Mouse (Mus musculus): Measurements from ENCODE around the gene Cep131. TPM values are rescaled to one million over a fixed set of nuclear protein-coding genes. Genes with fewer than 3 reads are reported as not detected.

Cep131 gene
- total RNA-seq, 2 experiments from 2014 or later, result 9.1 to 9.6 TPM

GRCm38 (mm10) chr11:120060634-120061033, 26.0 kb downstream of the Cep131 start:
- intact Hi-C loops (cut with DNase I), result loop anchor here (10.0 kb wide), 1 partner anchor 46 kb away; no protein-coding TSS in a partner anchor
- DNase-seq, result no peak

- intact Hi-C loops (cut with DNase I), result no loop called here
- DNase-seq, result no peak
Measured at GRCm38 (mm10) chr11:120055953-120056732, 30.5 kb downstream of the Cep131 start.

GRCm38 (mm10) chr11:120053846-120054245, 32.8 kb downstream of the Cep131 start:
- no peak for DNase-seq
- intact Hi-C loops (cut with DNase I), result no loop called here

- peak; percentile 43 to 48 for DNase-seq
- intact Hi-C loops (cut with DNase I), result no loop called here
Measured at GRCm38 (mm10) chr11:120052274-120052673, 34.4 kb downstream of the Cep131 start.

- intact Hi-C loops (cut with DNase I), result no loop called here
- no peak for DNase-seq
Measured at GRCm38 (mm10) chr11:120051124-120051811, 35.4 kb downstream of the Cep131 start.

GRCm38 (mm10) chr11:120049067-120049466, 37.6 kb downstream of the Cep131 start:
- intact Hi-C loops (cut with DNase I), result no loop called here
- no peak for DNase-seq

GRCm38 (mm10) chr11:120048252-120048556, 38.4 kb downstream of the Cep131 start:
- DNase-seq, result no peak
- intact Hi-C loops (cut with DNase I), result no loop called here

GRCm38 (mm10) chr11:120047531-120048251, 38.9 kb downstream of the Cep131 start:
- DNase-seq, result no peak
- intact Hi-C loops (cut with DNase I), result no loop called here

- peak; percentile 29 to 36 for DNase-seq
- intact Hi-C loops (cut with DNase I), result no loop called here
Measured at GRCm38 (mm10) chr11:120046553-120047191, 40.0 kb downstream of the Cep131 start, which contains the start of gene Aatk. Gene Aatk (minus strand): TSS chr11:120047167.

- intact Hi-C loops (cut with DNase I), result no loop called here
- DNase-seq, result peak; percentile 43 to 44
Measured at GRCm38 (mm10) chr11:120045839-120046552, 40.6 kb downstream of the Cep131 start.

GRCm38 (mm10) chr11:120045341-120045740, 41.3 kb downstream of the Cep131 start:
- intact Hi-C loops (cut with DNase I), result no loop called here
- no peak for DNase-seq

GRCm38 (mm10) chr11:120042141-120042838, 44.3 kb downstream of the Cep131 start:
- intact Hi-C loops (cut with DNase I), result no loop called here
- peak in 1 of 2 experiments; percentile 46 for DNase-seq

GRCm38 (mm10) chr11:120041191-120042123, 45.2 kb downstream of the Cep131 start:
- peak; percentile 79 for DNase-seq
- intact Hi-C loops (cut with DNase I), result no loop called here

- intact Hi-C loops (cut with DNase I), result no loop called here
- DNase-seq, result no peak
Measured at GRCm38 (mm10) chr11:120040440-120040839, 46.2 kb downstream of the Cep131 start.

- peak in 1 of 2 experiments; percentile 41 for DNase-seq
- intact Hi-C loops (cut with DNase I), result no loop called here
Measured at GRCm38 (mm10) chr11:120039581-120039980, 47.0 kb downstream of the Cep131 start.

- intact Hi-C loops (cut with DNase I), result no loop called here
- DNase-seq, result no peak
Measured at GRCm38 (mm10) chr11:120034762-120035161, 51.9 kb downstream of the Cep131 start.

GRCm38 (mm10) chr11:120034306-120034705, 52.3 kb downstream of the Cep131 start:
- intact Hi-C loops (cut with DNase I), result no loop called here
- no peak for DNase-seq

GRCm38 (mm10) chr11:120033473-120033872, 53.2 kb downstream of the Cep131 start:
- intact Hi-C loops (cut with DNase I), result no loop called here
- DNase-seq, result no peak

Measured in heart, postnatal 14 days (tissue).